Mouse (Mus musculus) myocyte (in vitro differentiated cells): ENCODE measurements around the gene Bola3.

Experiments used
- CEBPB ChIP-seq: IDR thresholded peaks from 2 replicates; pipeline ENCODE4 v1.6.1; 2011; ENCODE audit warnings: mild to moderate bottlenecking, moderate library complexity; ENCODE audit not compliant: poor library complexity, insufficient read depth, severe bottlenecking
- E2F4 ChIP-seq: IDR thresholded peaks from one replicate; pipeline ENCODE4 v1.6.1; 2011; ENCODE audit warnings: mild to moderate bottlenecking, control low read depth, moderate library complexity; ENCODE audit not compliant: insufficient read depth
- MAX ChIP-seq: IDR thresholded peaks from one replicate; pipeline ENCODE4 v1.6.1; 2011; ENCODE audit warnings: low read depth, mild to moderate bottlenecking, control low read depth
- MYOG ChIP-seq, 3 experiments: IDR thresholded peaks; one replicate each; pipeline ENCODE4 v1.6.1; 2011; ENCODE audit warnings: control low read depth in 2 of 3, low read depth in 2 of 3, mild to moderate bottlenecking in 2 of 3; ENCODE audit not compliant: insufficient read length in 2 of 3, control insufficient read depth in 1 of 3, insufficient read depth in 1 of 3
- POLR2A ChIP-seq: IDR thresholded peaks from one replicate; pipeline ENCODE4 v1.6.1; 2011; ENCODE audit warnings: low read depth, mild to moderate bottlenecking, control low read depth, moderate library complexity; ENCODE audit not compliant: insufficient read length
- REST ChIP-seq: IDR thresholded peaks from one replicate; pipeline ENCODE4 v1.6.1; 2011; ENCODE audit warnings: mild to moderate bottlenecking, control low read depth, moderate library complexity; ENCODE audit not compliant: insufficient read depth, insufficient read length
- TCF12 ChIP-seq: IDR thresholded peaks from one replicate; pipeline ENCODE4 v1.6.1; 2011; ENCODE audit warnings: mild to moderate bottlenecking, control low read depth; ENCODE audit not compliant: poor library complexity, insufficient read depth, severe bottlenecking
- USF1 ChIP-seq: IDR thresholded peaks from one replicate; pipeline ENCODE4 v1.6.1; 2011; ENCODE audit warnings: low read depth, mild to moderate bottlenecking, control low read depth, moderate library complexity

DNA sequence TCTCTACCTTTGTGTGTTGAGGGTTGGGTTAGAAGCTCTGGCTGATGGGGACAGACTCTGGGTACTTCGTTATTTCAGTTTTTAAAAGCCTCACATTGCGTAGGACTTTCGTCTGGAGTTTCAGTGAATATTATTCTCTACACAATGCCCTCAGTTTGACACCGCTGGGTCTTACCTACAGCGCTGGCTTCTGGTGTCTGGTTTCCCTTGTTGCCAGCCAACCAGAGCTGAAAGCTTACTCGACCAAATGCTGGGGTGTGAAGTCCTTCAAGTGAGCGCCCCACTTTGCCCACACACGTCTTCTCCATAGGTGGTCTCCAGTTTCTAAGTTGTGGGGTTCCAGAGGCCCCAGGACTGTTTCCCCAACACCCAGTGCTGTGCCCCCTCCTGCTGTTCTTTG is 48.8 kb downstream of the Bola3 start:
- no peak for TF ChIP-seq POLR2A
- no peak for TF ChIP-seq CEBPB
- TF ChIP-seq REST = no peak
- TF ChIP-seq E2F4 = no peak
- TF ChIP-seq USF1 = no peak
- TF ChIP-seq MAX = no peak
- no peak for TF ChIP-seq MYOG (IDR thresholded peaks at IDR 0.05; ENCODE audit: control insufficient read depth in 1 of 3, insufficient read depth in 1 of 3, insufficient read length in 2 of 3, low read depth in 2 of 3)
- TF ChIP-seq TCF12 = no peak
